Mouse (Mus musculus) heart, adult 9 months (tissue): ENCODE results near the gene Daam1.

ENCODE experiments used
- DNase-seq, 2 experiments: peaks; one replicate each; pipeline ENCODE4 v3.0.0; 2022; ENCODE audit warnings: low spot score in 2 of 2

The Daam1 gene

DNA sequence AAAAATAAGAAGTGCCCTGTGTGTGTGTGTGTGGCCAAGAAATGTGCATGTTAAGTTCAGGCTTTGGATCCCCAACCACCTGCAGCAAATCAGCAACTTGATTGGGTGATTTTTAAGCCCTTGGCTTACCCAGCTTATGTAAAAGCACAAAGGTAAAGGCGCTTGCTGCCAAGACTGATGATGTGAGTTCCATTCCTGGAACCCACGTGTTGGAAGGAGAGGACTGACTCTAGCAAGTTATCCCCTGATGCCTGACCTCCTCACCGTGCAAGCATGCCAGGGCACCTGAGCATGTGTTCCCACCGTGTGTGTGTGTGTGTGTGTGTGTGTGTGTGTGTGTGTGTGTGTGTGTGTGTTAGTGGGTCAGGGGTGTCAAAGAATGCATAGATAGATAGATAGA, 166.5 kb downstream of the Daam1 start:
- peak in 1 of 2 experiments; percentile 56 for DNase-seq

- peak; percentile 79 to 87 for DNase-seq
These were observed 167.8 kb downstream of the Daam1 start for GRCm38 (mm10) chr12:71998653-71999052.

- no peak for DNase-seq
These were observed 168.8 kb downstream of the Daam1 start for GRCm38 (mm10) chr12:71999671-72000070.

DNA sequence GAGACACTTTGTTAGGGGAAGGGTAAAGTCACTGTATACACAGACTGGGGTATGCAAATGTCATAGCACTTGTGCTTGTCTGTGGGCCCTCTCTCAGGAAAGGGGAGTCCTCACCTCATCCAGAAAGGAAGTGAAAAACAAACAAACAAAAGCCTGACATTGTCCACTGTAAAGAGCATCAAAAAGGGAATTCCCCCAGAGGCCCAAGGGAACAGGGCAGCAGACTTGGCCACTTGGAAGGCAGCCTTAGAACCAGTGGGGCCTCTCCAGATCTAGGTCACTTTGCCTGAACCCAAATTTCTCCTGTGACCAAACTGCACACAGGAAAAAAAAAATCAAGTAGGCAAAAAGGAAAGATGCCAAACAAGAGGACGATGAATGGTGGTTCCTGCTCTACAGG, 170.9 kb downstream of the Daam1 start:
- no peak for DNase-seq

DNA sequence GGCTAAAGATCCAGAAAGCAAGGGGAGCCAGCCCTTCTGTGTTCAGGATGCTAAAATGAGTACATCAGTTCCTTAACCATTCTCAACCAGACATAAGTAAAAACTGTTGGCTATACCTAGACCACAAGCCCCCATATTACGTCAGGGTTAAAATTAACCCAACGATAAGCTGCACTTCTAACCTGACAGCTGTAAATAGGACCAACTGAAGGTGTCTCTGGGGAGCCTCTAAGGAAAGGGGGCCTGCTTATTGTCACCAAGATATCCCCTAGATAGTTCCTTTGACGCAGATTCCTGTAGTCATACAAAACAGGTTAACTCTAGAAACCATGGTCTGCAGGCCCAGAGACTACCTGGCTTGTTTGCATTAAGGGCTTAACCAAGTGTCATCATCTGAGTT, 174.4 kb downstream of the Daam1 start:
- no peak for DNase-seq

DNA sequence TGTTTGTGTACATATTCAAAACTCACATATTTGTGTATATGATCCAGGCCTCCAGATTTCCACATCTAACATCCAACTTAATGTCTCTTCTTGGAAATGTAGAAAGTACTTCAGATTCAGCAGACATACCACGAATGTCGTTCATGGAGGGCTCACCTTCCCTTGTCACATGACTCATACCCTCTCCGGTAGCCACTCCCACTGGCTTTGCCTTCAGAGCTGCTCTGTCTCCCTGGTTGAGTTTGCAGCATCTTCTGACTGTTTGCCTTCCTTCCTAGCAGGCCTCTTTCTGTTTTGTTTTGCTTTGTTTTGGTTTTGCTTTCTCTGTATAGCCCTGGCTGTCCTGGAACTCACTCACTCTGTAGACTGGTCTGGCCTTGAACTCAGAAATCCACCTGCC, 176.8 kb downstream of the Daam1 start:
- DNase-seq = no peak

DNA sequence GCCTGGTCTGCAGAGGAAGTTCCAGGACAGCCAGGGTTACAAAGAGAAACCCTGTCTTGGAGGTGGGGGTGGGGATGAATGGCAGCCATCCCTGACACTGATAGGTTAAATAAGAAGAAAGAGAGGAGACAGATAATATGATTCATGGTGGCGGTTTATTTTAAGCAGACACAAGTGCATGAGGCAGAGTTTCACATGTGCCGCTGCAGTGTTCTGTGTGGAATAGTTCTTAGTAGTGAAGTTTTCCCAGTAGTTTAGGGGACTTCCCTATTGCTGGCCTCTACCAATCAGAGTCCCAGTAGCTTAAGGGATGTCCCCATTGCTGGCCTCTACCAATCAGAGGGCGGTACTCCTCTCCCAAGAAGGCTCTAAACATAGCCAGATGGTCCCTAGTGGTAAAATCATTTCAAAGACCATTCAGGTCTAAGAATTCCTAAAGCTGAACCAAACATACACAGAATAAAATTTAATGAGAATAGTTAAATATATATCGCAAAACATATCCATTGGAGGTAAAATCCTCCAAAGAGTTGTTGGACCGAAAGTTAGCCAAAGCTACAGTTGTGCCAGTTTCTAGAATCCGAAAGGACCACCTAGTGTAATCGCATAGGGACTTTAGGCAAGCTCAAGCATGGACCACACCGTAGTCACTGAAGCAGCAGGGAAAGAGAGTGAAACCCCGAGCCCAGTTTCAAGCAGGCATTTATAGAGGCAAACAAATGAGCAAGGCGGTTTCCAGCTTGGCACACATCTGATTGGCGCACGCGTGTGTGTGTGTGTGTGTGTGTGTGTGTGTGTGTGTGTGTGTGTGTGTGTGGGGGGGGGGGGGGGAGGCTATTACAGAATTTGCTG, 178.4 kb downstream of the Daam1 start:
- DNase-seq = no peak

- DNase-seq = no peak
These were observed 180.5 kb downstream of the Daam1 start for GRCm38 (mm10) chr12:72011404-72011803.

- DNase-seq = no peak
These were observed 181.2 kb downstream of the Daam1 start for GRCm38 (mm10) chr12:72012126-72012525.

DNA sequence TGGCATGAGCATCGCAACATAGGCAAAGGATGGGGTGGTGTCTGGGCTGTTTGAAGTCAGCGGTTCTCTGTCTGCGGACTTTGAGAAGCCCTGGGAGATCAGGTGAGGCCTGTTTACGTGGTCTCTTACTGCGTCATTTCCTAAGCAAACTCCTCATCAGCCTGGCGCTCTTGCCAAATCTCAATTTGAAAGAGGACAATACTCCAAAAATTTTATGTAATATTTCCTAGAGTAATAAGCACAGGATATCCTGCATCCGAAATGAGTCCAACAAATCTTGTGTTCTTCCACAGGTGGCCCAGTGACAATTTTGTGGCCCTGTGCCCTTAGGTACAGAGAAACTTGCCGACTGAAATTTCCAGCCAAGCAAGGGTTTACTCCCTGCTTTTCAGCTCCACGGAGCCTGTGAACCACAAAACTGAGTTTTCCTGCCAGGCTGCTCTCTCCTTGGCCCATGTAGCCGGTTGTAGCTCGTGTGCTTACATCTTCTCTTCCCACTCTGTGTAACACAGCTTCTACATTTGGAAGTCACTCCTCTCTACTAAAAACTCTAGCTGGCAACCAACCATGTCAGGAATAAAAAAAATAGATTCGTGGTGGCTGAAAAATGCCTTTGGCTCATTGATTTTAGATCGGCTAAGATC, 183.0 kb downstream of the Daam1 start:
- DNase-seq = peak; percentile 33 to 58

DNA sequence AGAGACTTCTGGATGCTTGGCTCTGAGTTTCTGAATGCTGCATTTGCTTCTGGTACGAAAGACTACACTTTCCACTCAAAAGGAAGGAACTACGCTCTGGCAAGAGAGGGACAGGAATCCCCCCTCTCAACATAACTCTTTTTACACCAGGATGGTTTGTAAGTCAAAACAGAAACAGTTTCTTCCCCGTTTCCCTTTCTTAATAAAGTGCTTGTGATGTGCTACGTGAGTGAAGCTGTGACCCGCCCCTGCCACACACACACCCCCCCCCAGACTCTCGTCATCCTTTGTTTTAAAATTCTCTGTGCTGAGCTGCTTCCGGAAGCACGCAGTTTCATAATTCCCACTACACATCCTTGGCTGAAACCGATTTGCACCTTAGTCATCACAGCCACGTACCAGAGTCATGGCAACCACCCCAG, 183.5 kb downstream of the Daam1 start:
- DNase-seq = peak in 1 of 2 experiments; percentile 41

DNA sequence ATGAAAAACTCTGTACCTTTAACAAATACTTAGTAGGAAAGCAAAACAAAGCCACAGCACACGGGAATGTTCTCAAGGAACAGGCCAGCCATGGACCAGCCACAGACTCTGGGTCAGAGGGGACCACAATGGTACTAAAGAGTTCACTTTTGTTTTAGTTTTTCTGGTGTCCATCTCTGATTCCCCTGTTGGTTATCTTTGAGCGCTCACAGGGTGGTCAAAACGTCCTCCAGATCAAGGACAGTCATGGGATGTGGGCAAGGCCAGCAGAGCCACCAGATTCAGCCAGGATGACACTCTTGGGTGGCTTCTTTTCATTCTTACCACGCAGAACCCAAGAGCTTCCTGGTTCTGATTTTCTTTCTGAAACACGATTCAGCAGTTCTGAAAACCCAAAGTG, 184.4 kb downstream of the Daam1 start:
- DNase-seq = no peak

DNA sequence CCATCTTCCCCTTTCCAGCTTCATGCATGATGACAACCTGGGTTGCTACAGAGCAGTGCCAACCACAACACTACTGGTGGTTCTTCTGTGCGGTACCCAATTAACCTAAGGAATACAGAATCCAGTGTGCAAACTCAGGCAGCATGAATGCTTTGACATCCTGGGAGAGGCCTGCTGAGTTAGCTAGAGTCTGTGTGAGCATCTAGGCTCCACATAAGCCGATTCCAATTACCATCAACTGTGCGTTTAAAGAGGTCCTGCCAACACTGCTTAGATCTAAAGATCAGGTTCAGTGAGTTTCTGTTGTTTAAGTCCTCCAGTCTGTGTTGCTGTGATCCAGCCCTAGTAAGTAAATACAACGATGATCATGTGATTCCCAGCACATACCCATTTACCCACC, 189.4 kb downstream of the Daam1 start:
- DNase-seq = no peak

GRCm38 (mm10) chr12:72021543-72021942, 190.7 kb downstream of the Daam1 start:
- peak in 1 of 2 experiments; percentile 19 for DNase-seq

GRCm38 (mm10) chr12:72022790-72023189, 191.9 kb downstream of the Daam1 start:
- DNase-seq = peak in 1 of 2 experiments; percentile 49

GRCm38 (mm10) chr12:72023572-72023971, 192.7 kb downstream of the Daam1 start:
- DNase-seq = no peak

- DNase-seq = no peak
These were observed 194.5 kb downstream of the Daam1 start for GRCm38 (mm10) chr12:72025275-72025795.

DNA sequence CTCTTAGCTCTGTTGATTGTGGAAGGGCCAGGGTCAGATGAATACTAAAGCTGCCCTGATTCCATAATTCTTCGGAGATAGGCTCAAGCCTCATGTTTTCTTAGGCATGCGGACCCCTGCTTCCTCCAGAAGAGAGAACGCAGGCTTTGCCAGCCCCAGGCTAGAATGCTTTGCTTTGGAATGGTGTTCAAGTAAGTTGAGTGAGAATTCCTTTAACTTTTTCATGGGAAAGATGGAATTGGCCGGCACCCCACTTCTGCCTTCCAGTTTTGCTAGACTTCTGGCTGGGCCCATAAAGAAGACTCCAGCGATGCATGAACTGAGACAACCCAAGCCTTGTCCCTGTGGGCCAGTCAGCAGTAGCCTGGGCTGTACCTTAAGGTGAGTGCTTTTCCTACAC, 200.3 kb downstream of the Daam1 start:
- peak; percentile 30 to 50 for DNase-seq

GRCm38 (mm10) chr12:72031794-72032193, 200.9 kb downstream of the Daam1 start:
- peak; percentile 76 to 80 for DNase-seq

DNA sequence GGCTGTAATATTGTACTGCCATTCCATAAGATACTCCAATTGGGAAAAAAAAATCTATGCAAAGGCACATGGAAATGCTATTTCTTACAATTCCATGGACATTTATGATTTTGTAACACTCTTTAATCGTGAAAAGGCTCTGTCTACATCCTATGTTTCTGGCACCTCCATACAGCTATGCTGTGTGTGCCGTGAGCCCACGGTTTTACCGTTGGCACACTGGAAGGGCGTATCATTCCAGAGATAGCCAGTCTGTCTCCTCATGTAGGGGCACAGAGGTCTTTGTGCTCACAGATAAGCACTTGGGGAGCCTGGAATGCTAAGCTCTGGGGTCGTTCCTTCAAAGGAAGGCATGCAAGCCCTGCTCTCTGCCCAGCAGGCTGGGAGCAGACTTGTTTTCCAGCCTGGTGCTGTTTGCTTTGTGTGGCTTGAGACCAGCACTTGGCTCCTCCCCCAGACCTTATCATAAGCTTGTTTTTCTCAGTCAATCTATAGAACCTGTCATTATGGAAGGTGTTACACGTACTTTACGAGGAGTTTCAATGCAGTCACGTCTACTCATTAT, 205.3 kb downstream of the Daam1 start:
- DNase-seq = no peak

- DNase-seq = no peak
These were observed 206.2 kb downstream of the Daam1 start for GRCm38 (mm10) chr12:72037049-72037448.

DNA sequence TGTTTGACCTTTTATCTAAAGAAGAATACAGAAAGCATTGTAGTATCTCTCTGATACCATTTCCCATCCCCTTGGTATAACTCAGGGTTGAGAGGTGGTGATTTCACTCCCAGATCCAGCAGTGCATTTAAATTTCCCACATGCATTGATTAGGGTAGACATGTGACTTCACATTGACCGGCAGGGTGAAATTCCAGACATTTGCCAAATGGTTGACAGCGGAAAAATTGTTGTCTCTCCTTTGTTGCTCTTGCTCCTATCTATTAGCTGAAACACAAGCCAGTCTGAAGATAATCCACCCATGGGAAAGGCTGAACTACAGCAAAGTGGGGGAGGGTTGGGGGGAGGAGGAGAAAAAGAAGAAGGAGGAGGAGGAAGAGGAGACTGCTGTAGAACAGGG, 208.0 kb downstream of the Daam1 start:
- DNase-seq = no peak

DNA sequence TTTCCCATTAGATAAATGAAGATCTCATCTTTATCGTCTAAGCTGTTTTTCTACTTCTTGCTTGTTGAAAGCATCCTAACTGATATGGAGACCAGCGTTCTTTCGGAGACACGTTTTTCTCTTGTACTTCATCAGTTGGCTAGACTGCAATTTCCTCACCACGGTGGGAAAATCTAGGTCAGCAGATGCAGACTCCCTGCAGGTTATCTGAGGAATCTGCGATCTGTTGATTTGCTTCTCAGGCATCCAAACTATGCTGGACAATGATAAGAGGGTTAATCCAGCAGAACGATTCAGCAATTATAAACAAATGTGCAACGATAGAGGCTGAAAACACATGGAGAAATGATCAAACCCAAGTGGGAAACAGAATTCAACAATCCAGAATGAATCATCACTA, 208.6 kb downstream of the Daam1 start:
- no peak for DNase-seq
